Mouse (Mus musculus) CH12.LX (cell line): ENCODE measurements at regions not wholly inside any gene's neighbourhood (a gene's known extent, or its start where the extent isn't known, plus 50 kb on each side); places are given as distances from the start of the nearest gene placed in this dataset.

Experiments
- CTCF ChIP-seq, 2 experiments: IDR thresholded peaks in 1 of 2; conservative IDR thresholded peaks in 1 of 2; 2 replicates each; pipeline ENCODE4 v1.5.1; 2011 to 2012; ENCODE audit warnings: low read depth in 2 of 2, low read length in 2 of 2, improper control_type of control experiment in 1 of 2, inconsistent platforms in 1 of 2, mild to moderate bottlenecking in 1 of 2, moderate library complexity in 1 of 2
- EP300 ChIP-seq: IDR thresholded peaks from 2 replicates; pipeline ENCODE4 v1.6.1; 2011; ENCODE audit warnings: low read length, improper control_type of control experiment
- MAFK ChIP-seq: IDR thresholded peaks from 2 replicates; pipeline ENCODE4 v1.6.1; 2011; ENCODE audit warnings: low read length, improper control_type of control experiment; ENCODE audit not compliant: insufficient replicate concordance
- MAX ChIP-seq: IDR thresholded peaks from 2 replicates; pipeline ENCODE4 v1.6.1; 2011; ENCODE audit warnings: low read length, improper control_type of control experiment
- NRF1 ChIP-seq: IDR thresholded peaks from 2 replicates; pipeline ENCODE4 v1.6.1; 2014; ENCODE audit warnings: low read depth, mild to moderate bottlenecking, inconsistent platforms, low read length, improper control_type of control experiment, moderate library complexity
- POLR2A ChIP-seq: IDR thresholded peaks from 2 replicates; pipeline ENCODE4 v1.6.1; 2011; ENCODE audit warnings: low read depth, mild to moderate bottlenecking, improper control_type of control experiment, low read length
- RCOR1 ChIP-seq: conservative IDR thresholded peaks from 2 replicates; pipeline ENCODE4 v1.6.1; 2012; ENCODE audit warnings: low read depth, mild to moderate bottlenecking, inconsistent platforms, low read length, improper control_type of control experiment
- TBP ChIP-seq: conservative IDR thresholded peaks from 2 replicates; pipeline ENCODE4 v1.6.1; 2011; ENCODE audit warnings: low read depth, low read length, improper control_type of control experiment
- UBTF ChIP-seq: IDR thresholded peaks from 2 replicates; pipeline ENCODE4 v1.6.1; 2012; ENCODE audit warnings: low read depth, mild to moderate bottlenecking, inconsistent platforms, low read length, improper control_type of control experiment, moderate library complexity
- USF2 ChIP-seq: conservative IDR thresholded peaks from 2 replicates; pipeline ENCODE4 v1.6.1; 2011; ENCODE audit warnings: low read depth, low read length, improper control_type of control experiment
- ZMIZ1 ChIP-seq: IDR thresholded peaks from 2 replicates; pipeline ENCODE4 v1.6.1; 2012; ENCODE audit warnings: low read depth, mild to moderate bottlenecking, inconsistent platforms, low read length, improper control_type of control experiment
- ZNF384 ChIP-seq: IDR thresholded peaks from 2 replicates; pipeline ENCODE4 v1.6.1; 2012; ENCODE audit warnings: low read depth, low read length, improper control_type of control experiment, inconsistent platforms

GRCm38 (mm10) chr14:71115095-71115797 lies 515.6 kb upstream of the Fam160b2 start:
- TF ChIP-seq NRF1 (no peak), CTCF (conservative IDR thresholded peaks at IDR 0.05 in 1 of 2, IDR thresholded peaks at IDR 0.05 in 1 of 2; ENCODE audit: low read depth in 2 of 2, low read length in 2 of 2) (no peak), POLR2A (no peak), RCOR1 (no peak), ZMIZ1 (no peak), MAX (no peak), ZNF384 (no peak), USF2 (no peak), UBTF (no peak), MAFK (no peak), EP300 (no peak), TBP (no peak)
